8 mouse cellular contexts compared by ENCODE assay signal in the genomic region with DNA sequence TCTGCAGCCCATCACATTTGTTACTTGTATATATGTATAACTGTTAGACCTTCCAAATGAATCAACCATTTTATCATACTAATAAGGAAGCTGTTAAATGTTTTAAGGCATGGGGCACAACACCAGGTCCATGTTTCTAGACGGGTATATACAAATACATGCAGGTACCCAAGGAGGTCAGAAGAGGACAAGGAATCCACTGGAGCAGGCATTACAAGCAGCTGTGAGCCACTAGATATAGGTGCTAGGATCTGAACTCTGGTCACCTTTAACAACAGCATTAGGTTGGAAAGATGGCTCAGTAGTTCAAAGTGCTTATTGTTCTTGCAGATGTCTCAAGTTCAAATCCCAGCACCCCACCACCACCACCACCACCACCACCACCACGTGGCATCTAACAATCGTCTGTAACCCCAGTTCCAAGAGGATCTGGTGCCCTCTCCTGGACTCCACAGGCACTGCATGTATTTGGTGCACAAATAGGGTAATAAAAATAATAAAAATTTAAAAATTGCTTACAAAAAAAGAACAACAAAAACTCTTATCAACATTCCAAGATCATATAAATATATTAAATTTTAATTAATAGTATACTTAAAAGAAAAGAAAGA. TPM values are rescaled to one million over a fixed set of nuclear protein-coding genes. Genes with fewer than 3 reads are reported as not detected.
A peak's percentile ranks its signal among the peaks of the same experiment; 100 is the strongest.
DNase-seq lines count a peak whose midpoint lies in the region; ATAC-seq lines count a peak whose summit lies in the region.

No protein-coding gene starts in this region.

- H3K4me1 ChIP-seq in midbrain, embryonic 11.5 days (ENCODE audit: control insufficient read depth, insufficient read depth, low read length) = no peaks in the 10 kb centered on the region
- H3K4me1 ChIP-seq in midbrain, embryonic 13.5 days (replicated peaks) = no peaks in the 10 kb centered on the region
- no peaks in the 10 kb centered on the region for H3K4me1 ChIP-seq in limb, embryonic 10.5 days

- no peaks in the 10 kb centered on the region for H3K27me3 ChIP-seq in midbrain, embryonic 11.5 days (ENCODE audit: control insufficient read depth, insufficient read depth, low read length)
- no peaks in the 10 kb centered on the region for H3K27me3 ChIP-seq in midbrain, embryonic 13.5 days
- H3K27me3 ChIP-seq in limb, embryonic 10.5 days (ENCODE audit: low read depth, poor library complexity, severe bottlenecking) = no peaks in the 10 kb centered on the region

- DNase-seq in midbrain, embryonic 11.5 days (ENCODE audit: low spot score, missing footprints) = peak; percentile 93
- DNase-seq in R1 (ENCODE audit: low read depth, low spot score) = peak; percentile 56
- DNase-seq in cerebellum, postnatal 25 days = peak; percentile 47 to 66
- DNase-seq in heart, postnatal 25 days (ENCODE audit: low spot score) = peak; percentile 14
- DNase-seq in limb, embryonic 10.5 days (ENCODE audit: low spot score) = peak; percentile 68
- DNase-seq in ovary, postnatal 36 days (ENCODE audit: low spot score) = peak; percentile 47
- DNase-seq in thymus, postnatal 4 days = peak; percentile 84

- no peaks in the 10 kb centered on the region for H3K36me3 ChIP-seq in midbrain, embryonic 11.5 days (ENCODE audit: control insufficient read depth, insufficient read depth, low read length)
- no peaks in the 10 kb centered on the region for H3K36me3 ChIP-seq in midbrain, embryonic 13.5 days
- no peaks in the 10 kb centered on the region for H3K36me3 ChIP-seq in limb, embryonic 10.5 days

- H3K9ac ChIP-seq in midbrain, embryonic 11.5 days (ENCODE audit: low read length) = no peak overlapping the region
- no peak overlapping the region for H3K9ac ChIP-seq in midbrain, embryonic 13.5 days (replicated peaks)

- 33% methylated on average over 3 of the region's 3 CpGs for WGBS in midbrain, embryonic 11.5 days
- WGBS in midbrain, embryonic 13.5 days = 28% methylated on average over 3 of the region's 3 CpGs
- WGBS in limb, embryonic 10.5 days = 31% methylated on average over 3 of the region's 3 CpGs

- no peak overlapping the region for H3K27ac ChIP-seq in midbrain, embryonic 11.5 days (ENCODE audit: low read depth, low read length)
- no peak overlapping the region for H3K27ac ChIP-seq in midbrain, embryonic 13.5 days
- no peak overlapping the region for H3K27ac ChIP-seq in limb, embryonic 10.5 days

- H3K9me3 ChIP-seq in midbrain, embryonic 11.5 days (ENCODE audit: control insufficient read depth, low read length) = no peaks in the 10 kb centered on the region
- H3K9me3 ChIP-seq in midbrain, embryonic 13.5 days = no peaks in the 10 kb centered on the region
- no peaks in the 10 kb centered on the region for H3K9me3 ChIP-seq in limb, embryonic 10.5 days (replicated peaks)

- intact Hi-C loops in heart, postnatal 25 days (cut with DNase I) = loop anchor here (2.0 to 10.0 kb wide), 3 partner anchors 105 to 310 kb away; partner anchors contain the start of genes Ppp2r5e and Wdr89

- ATAC-seq in midbrain, embryonic 11.5 days (ENCODE audit: low FRiP score) = no peak
- no peak for ATAC-seq in midbrain, embryonic 13.5 days

- no peak overlapping the region for H3K4me2 ChIP-seq in midbrain, embryonic 11.5 days
- H3K4me2 ChIP-seq in midbrain, embryonic 13.5 days (replicated peaks) = no peak overlapping the region

- H3K4me3 ChIP-seq in midbrain, embryonic 11.5 days (ENCODE audit: low read depth, low read length) = no peak overlapping the region
- no peak overlapping the region for H3K4me3 ChIP-seq in midbrain, embryonic 13.5 days (replicated peaks)
- H3K4me3 ChIP-seq in limb, embryonic 10.5 days = no peak overlapping the region

RNA-seq across cellular contexts. Expression of gene Sgpp1, which starts 37.0 kb away (rescaled TPM):
- 10.0 and 10.2 TPM in 2 replicates for polyA plus RNA-seq in midbrain, embryonic 11.5 days (2014; fragmentation: Nextera tagmentation; extraction: Ambion mirVana)
- 6.9 and 7.9 TPM in 2 replicates for polyA plus RNA-seq in midbrain, embryonic 13.5 days (2015; fragmentation: Nextera tagmentation; extraction: Ambion mirVana)
- total RNA-seq in heart, postnatal 25 days (2021) = 10 to 100 TPM; 18.2 to 19.9 TPM
- polyA plus RNA-seq in limb, embryonic 10.5 days (2016; fragmentation: Nextera tagmentation; extraction: Ambion mirVana) = 5.1 and 6.7 TPM in 2 replicates

RNA-seq across cellular contexts. Expression of gene Syne2, which starts 45.4 kb away (rescaled TPM):
- polyA plus RNA-seq in midbrain, embryonic 11.5 days (2014; fragmentation: Nextera tagmentation; extraction: Ambion mirVana) = 79.1 and 80.1 TPM in 2 replicates
- polyA plus RNA-seq in midbrain, embryonic 13.5 days (2015; fragmentation: Nextera tagmentation; extraction: Ambion mirVana) = 74.5 and 84.4 TPM in 2 replicates
- total RNA-seq in heart, postnatal 25 days (2021) = 10 to 100 TPM; 33.8 to 41.5 TPM
- polyA plus RNA-seq in limb, embryonic 10.5 days (2016; fragmentation: Nextera tagmentation; extraction: Ambion mirVana) = 89.8 and 113 TPM in 2 replicates

Comparison
In these comparisons a context has a peak if more than half of its experiments do, and no peak if none do; other contexts are left out.
1. DNase-seq: peak in every context shown above with its lines; median percentile 93 in midbrain, embryonic 11.5 days; 84 in thymus, postnatal 4 days; 68 in limb, embryonic 10.5 days; 56 in cerebellum, postnatal 25 days; 56 in R1; 47 in ovary, postnatal 36 days; 14 in heart, postnatal 25 days.